Mouse (Mus musculus) bone marrow, adult 2 months (tissue): ENCODE measurements at regions not wholly inside any gene's neighbourhood (a gene's known extent, or its start where the extent isn't known, plus 50 kb on each side); places are given as distances from the start of the nearest gene placed in this dataset.

ENCODE experiments used
- CTCF ChIP-seq: fragments of 200-500 bp; IDR thresholded peaks from 2 replicates; pipeline ENCODE4 v1.5.1; 2011; ENCODE audit warnings: low read length, control low read depth; ENCODE audit not compliant: control insufficient read depth, insufficient read depth
- POLR2A ChIP-seq: fragments of 200-500 bp; IDR thresholded peaks from 2 replicates; pipeline ENCODE4 v1.6.1; 2011; ENCODE audit warnings: low read depth, mild to moderate bottlenecking, control low read depth, low read length, borderline replicate concordance; ENCODE audit not compliant: control insufficient read depth

DNA sequence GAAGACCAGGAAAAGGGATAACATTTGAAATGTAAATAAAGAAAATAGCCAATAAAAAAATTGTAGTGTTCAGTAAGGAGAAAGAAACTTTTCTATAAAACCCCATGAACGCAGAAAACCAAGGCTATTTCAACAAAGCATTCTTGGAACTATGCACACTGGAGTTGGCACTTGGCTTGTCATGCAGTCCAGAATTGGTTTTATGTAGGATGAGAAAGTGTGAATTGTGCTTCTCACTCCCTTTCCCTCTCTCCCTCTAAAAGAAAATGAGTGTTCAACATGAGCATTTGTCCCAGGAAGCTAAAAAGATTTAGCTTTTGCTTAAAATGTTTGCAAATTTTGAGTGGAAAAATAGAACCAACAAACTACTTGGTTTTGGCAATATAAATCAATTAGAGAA is 841.6 kb upstream of the Adam24 start:
- TF ChIP-seq CTCF (no peak), POLR2A (no peak)
